Comparison of ENCODE assay signal across 9 mouse cellular contexts in the genomic region with DNA sequence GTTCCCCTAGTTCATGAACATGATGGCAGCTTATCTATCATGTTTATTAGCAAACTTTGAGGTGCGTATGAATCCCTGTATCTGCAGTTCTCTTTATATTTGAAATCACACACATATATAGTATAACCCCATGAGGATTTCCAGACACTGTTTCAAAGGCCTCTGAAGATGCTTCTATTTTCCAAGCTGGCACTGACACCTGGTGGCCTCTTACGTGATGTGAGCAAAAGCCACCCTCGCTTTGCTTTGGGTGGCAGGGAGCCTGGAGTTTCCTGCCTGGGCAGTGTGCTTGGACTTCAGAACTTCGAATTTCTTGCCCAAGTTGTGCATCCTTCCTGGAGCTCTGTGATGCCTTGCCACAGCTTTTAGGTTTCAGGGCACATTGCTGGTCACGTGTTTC.
A peak's percentile ranks its signal among the peaks of the same experiment; 100 is the strongest.
DNase-seq lines count a peak whose midpoint lies in the region; ATAC-seq and TF ChIP-seq lines count a peak whose summit lies in the region.
"Had no signal": no experiment of that assay in that cellular context is flagged by ENCODE, and none has a peak within 500 bp of the region (broad histone marks: within the 10 kb centered on the region; RNA-seq: fewer than 3 reads in every experiment).

No protein-coding gene starts in this region.

- no peaks in the 10 kb centered on the region for H3K9me3 ChIP-seq in hindbrain, embryonic 11.5 days (ENCODE audit: control insufficient read depth, low read length)
- H3K9me3 ChIP-seq in hindbrain, embryonic 12.5 days (replicated peaks): no peaks in the 10 kb centered on the region
- H3K9me3 ChIP-seq in ES-Bruce4 (replicated peaks; ENCODE audit: control insufficient read depth, insufficient read depth, low read length, poor library complexity, severe bottlenecking): no peaks in the 10 kb centered on the region
- H3K9me3 ChIP-seq: liver, embryonic 15.5 days had no signal

- 80% methylated on average over 5 of the region's 5 CpGs for WGBS in hindbrain, embryonic 11.5 days
- WGBS in hindbrain, embryonic 12.5 days: 72% methylated on average over 5 of the region's 5 CpGs

- no peak overlapping the region for H3K4me2 ChIP-seq in hindbrain, embryonic 11.5 days (replicated peaks; ENCODE audit: low read depth, low read length)
- no peak overlapping the region for H3K4me2 ChIP-seq in hindbrain, embryonic 12.5 days (replicated peaks)
- H3K4me2 ChIP-seq: liver, embryonic 15.5 days had no signal

- H3K4me1 ChIP-seq in hindbrain, embryonic 11.5 days (replicated peaks; ENCODE audit: control insufficient read depth, insufficient read depth, low read length): no peaks in the 10 kb centered on the region
- H3K4me1 ChIP-seq in hindbrain, embryonic 12.5 days: no peaks in the 10 kb centered on the region
- no peaks in the 10 kb centered on the region for H3K4me1 ChIP-seq in ES-Bruce4 (ENCODE audit: control insufficient read depth, insufficient read depth, low read length)

- no peak for TF ChIP-seq EP300 in ES-Bruce4 (IDR thresholded peaks at IDR 0.05; ENCODE audit: insufficient read depth, low read depth, low read length)

- H3K36me3 ChIP-seq in hindbrain, embryonic 11.5 days (ENCODE audit: control insufficient read depth, insufficient read depth, low read length): no peaks in the 10 kb centered on the region
- no peaks in the 10 kb centered on the region for H3K36me3 ChIP-seq in hindbrain, embryonic 12.5 days
- no peaks in the 10 kb centered on the region for H3K36me3 ChIP-seq in ES-Bruce4 (ENCODE audit: control insufficient read depth, insufficient read depth, low read length, poor library complexity, severe bottlenecking)
- H3K36me3 ChIP-seq: liver, embryonic 15.5 days had no signal

- ATAC-seq in hindbrain, embryonic 11.5 days (ENCODE audit: low FRiP score): no peak
- no peak for ATAC-seq in hindbrain, embryonic 12.5 days (ENCODE audit: low FRiP score)

- H3K9ac ChIP-seq in hindbrain, embryonic 11.5 days (ENCODE audit: low read depth, low read length): no peak overlapping the region
- H3K9ac ChIP-seq in hindbrain, embryonic 12.5 days: no peak overlapping the region
- H3K9ac ChIP-seq in ES-Bruce4 (ENCODE audit: low read depth, poor library complexity, severe bottlenecking): no peak overlapping the region
- H3K9ac ChIP-seq: liver, embryonic 15.5 days had no signal

- TF ChIP-seq POLR2A in ES-Bruce4 (IDR thresholded peaks at IDR 0.05; ENCODE audit: insufficient read depth, low read length): no peak

- TF ChIP-seq CTCF in ES-Bruce4 (IDR thresholded peaks at IDR 0.05; ENCODE audit: low read depth, low read length): peak; percentile 31

- no peaks in the 10 kb centered on the region for H3K27me3 ChIP-seq in hindbrain, embryonic 11.5 days (ENCODE audit: control insufficient read depth, insufficient read depth, low read length)
- H3K27me3 ChIP-seq in hindbrain, embryonic 12.5 days: no peaks in the 10 kb centered on the region
- no peaks in the 10 kb centered on the region for H3K27me3 ChIP-seq in ES-Bruce4 (ENCODE audit: control insufficient read depth, insufficient read depth, low read length, poor library complexity, severe bottlenecking)
- H3K27me3 ChIP-seq: liver, embryonic 15.5 days had no signal

- no peak overlapping the region for H3K27ac ChIP-seq in hindbrain, embryonic 11.5 days (ENCODE audit: low read depth, low read length)
- no peak overlapping the region for H3K27ac ChIP-seq in hindbrain, embryonic 12.5 days
- H3K27ac ChIP-seq in ES-Bruce4 (ENCODE audit: insufficient read depth, low read length): no peak overlapping the region
- H3K27ac ChIP-seq: liver, embryonic 15.5 days had no signal

- peak; percentile 9 for DNase-seq in hindbrain, embryonic 11.5 days (ENCODE audit: low spot score)
- DNase-seq in 3T3-L1 (ENCODE audit: low read depth, low spot score): peak; percentile 48
- peak; percentile 12 for DNase-seq in forelimb bud, embryonic 11.5 days (ENCODE audit: low read depth, low spot score)
- DNase-seq in retina, postnatal 1 day: peak; percentile 15
- DNase-seq in urinary bladder, postnatal 10 days (ENCODE audit: low spot score): no peak
- DNase-seq in layer of hippocampus, adult 9-10 months (ENCODE audit: low spot score): no peak

- H3K4me3 ChIP-seq in hindbrain, embryonic 11.5 days (ENCODE audit: low read depth, low read length): no peak overlapping the region
- no peak overlapping the region for H3K4me3 ChIP-seq in hindbrain, embryonic 12.5 days
- no peak overlapping the region for H3K4me3 ChIP-seq in ES-Bruce4 (ENCODE audit: low read depth, low read length)
- H3K4me3 ChIP-seq: liver, embryonic 15.5 days had no signal

Comparison
In these comparisons a context has a peak if more than half of its experiments do, and no peak if none do; other contexts are left out.
1. DNase-seq: peak in hindbrain, embryonic 11.5 days (single experiment), 3T3-L1 (single experiment), forelimb bud, embryonic 11.5 days (single experiment) and retina, postnatal 1 day (single experiment); none in urinary bladder, postnatal 10 days (single experiment) and layer of hippocampus, adult 9-10 months (single experiment).